Mouse (Mus musculus) thymus, postnatal 0 days (tissue): ENCODE measurements at regions not wholly inside any gene's neighbourhood (a gene's known extent, or its start where the extent isn't known, plus 50 kb on each side); places are given as distances from the start of the nearest gene placed in this dataset. TPM values are rescaled to one million over a fixed set of nuclear protein-coding genes. Genes with fewer than 3 reads are reported as not detected.
"Not testable (repeated sequence)": the region's sequence is repeated elsewhere in the genome, so short reads cannot be mapped to it uniquely, and the experiment has no call there.

Experiments
- DNase-seq: peaks from one replicate; pipeline ENCODE4 v3.0.0-alpha.2; 2015; ENCODE audit warnings: low spot score
- microRNA-seq: library from miRNA; unstranded; fragments of <30 nt; microRNA quantifications from one replicate; pipeline ENCODE4, GENCODE M21; 2016; ENCODE audit warnings: borderline number of aligned reads

GRCm38 (mm10) chr7:113694466-113694865 lies 71.3 kb upstream of the Spon1 start:
- DNase-seq: no peak

- no peak for DNase-seq
Observed at GRCm38 (mm10) chr7:113705929-113706328, 59.9 kb upstream of the Spon1 start.

GRCm38 (mm10) chr7:113707596-113707995 lies 58.2 kb upstream of the Spon1 start:
- DNase-seq: no peak

GRCm38 (mm10) chr7:113710541-113711270 lies 55.1 kb upstream of the Spon1 start:
- DNase-seq: no peak

- not testable (repeated sequence) for DNase-seq
Observed at GRCm38 (mm10) chr7:113711356-113711755, 54.4 kb upstream of the Spon1 start.

Small RNAs in the stretch of these regions (microRNA-seq; reads per million reads assigned to microRNA genes)
- not detected for gene Gm23700
